Mouse (Mus musculus): Measurements from ENCODE around the gene Dnajc25.
A peak's percentile ranks its signal among the peaks of the same experiment; 100 is the strongest.

The Dnajc25 gene

DNA sequence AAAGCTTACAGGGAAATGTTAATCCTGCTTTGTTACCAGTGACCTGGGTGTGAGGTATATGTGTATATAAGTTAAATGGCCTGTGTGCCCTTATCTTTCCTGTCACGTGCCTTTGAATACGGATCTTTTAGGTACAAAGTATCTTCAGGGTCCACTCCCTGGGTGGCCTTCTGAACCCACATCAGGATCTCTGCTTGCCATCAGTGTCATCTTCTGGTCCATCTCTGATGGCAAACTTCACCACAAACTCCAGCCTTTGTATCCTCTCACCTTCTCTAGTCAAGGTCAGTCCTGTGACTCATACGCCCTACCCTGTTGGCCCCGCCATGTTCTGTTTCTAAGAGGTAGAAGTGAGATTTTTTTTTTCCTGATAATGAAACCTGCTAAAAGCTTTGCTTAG is at the start of gene Dnajc25:
Dnajc25 (plus strand) TSS at position 301 of the 400 bp plus-strand sequence.
- DNase-seq (ENCODE audit: low spot score): no peak

- no peak for DNase-seq (ENCODE audit: low spot score)
These were observed 46.5 kb upstream of the Dnajc25 start for GRCm38 (mm10) chr4:58948391-58948790.

GRCm38 (mm10) chr4:58952630-58953029 is 42.2 kb upstream of the Dnajc25 start:
- DNase-seq (ENCODE audit: low spot score): no peak

- DNase-seq (ENCODE audit: low spot score): no peak
These were observed 33.1 kb upstream of the Dnajc25 start for GRCm38 (mm10) chr4:58961719-58962118.

- no peak for DNase-seq (ENCODE audit: low spot score)
These were observed 31.6 kb upstream of the Dnajc25 start for GRCm38 (mm10) chr4:58963271-58963670.

DNA sequence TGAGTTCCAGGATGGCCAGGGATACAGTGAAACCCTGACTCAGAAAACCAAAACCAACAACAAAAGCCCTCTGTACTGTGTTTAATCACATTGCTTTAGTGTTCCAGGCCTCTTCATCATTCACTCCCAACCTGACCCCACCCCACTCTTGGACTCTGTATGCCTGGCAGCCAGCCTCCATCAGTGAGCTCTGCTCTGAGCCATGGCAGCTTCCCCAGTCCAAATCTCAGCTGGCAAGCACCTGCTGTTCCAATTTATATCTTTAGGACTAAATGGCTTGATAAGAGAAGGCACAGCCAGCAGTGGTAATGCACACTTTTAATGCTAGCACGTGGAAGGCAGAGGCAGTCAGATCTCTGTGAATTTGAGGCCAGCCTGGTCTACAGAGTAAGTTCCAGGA is 29.7 kb upstream of the Dnajc25 start:
- no peak for DNase-seq (ENCODE audit: low spot score)

DNA sequence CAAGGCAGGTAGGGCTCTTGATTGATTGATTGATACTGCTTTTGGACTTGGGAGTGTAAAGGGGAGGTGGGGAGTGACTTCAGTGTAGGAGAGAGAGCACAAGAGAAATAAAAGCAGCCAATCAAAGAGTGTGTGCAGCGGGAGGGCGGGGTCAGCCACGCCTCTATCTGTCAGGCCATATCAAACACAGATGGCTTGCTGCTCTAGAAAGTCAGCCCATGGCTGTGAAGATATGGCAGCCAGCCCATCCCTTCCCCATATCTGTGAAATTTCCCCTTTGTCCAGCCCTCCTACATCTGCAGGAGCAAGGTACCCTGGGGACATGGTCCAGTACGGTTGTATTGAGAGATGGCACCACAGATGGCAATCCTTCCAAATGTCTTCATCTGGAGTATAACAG is 24.2 kb upstream of the Dnajc25 start:
- no peak for DNase-seq (ENCODE audit: low spot score)

GRCm38 (mm10) chr4:58975711-58976110 is 19.2 kb upstream of the Dnajc25 start:
- DNase-seq (ENCODE audit: low spot score): no peak

DNA sequence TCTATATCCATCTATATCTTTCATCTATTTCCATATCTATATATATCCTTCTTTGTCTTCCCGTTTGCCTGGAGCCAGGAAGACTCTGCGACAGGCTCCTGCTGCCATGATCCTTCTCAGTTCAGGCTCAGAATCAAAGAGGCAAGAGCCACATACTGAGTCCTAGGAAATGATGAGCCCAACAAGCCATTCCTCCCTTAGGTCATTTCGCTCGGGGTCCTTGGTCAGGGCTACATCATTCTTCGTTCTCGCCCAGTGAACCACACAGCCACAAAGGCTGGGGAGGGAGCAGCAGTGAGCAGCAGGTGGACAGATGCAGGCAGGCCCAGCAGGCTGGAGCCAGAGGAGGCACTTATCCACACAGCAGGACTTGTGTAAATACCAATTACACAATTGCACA is 13.4 kb upstream of the Dnajc25 start:
- DNase-seq (ENCODE audit: low spot score): no peak

GRCm38 (mm10) chr4:58982806-58983205 is 12.1 kb upstream of the Dnajc25 start:
- no peak for DNase-seq (ENCODE audit: low spot score)

DNA sequence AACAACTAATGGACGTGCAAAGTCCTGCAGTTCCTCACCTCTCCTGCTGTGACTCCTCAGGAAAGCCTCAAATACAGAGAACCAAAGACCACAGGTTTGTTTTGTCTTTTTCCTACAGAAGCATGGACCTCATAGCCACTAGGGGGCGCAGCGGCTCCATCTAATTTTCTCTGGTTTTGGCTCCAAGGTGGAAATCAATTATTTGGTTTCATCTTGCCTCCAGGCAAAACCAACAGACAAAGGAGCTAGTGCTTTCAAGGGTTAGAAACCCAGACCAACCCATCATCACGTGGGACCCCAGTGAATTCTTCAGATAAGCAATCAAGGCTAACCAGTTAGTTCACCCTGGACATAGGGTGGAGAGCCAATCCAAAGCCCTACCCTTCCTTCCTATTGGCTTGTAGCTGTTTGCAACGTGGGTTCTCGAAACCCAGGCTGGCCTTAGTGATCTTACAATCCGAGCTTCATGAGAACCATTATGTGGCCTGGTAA is 9.7 kb upstream of the Dnajc25 start:
- peak; percentile 85 for DNase-seq (ENCODE audit: low spot score)

DNA sequence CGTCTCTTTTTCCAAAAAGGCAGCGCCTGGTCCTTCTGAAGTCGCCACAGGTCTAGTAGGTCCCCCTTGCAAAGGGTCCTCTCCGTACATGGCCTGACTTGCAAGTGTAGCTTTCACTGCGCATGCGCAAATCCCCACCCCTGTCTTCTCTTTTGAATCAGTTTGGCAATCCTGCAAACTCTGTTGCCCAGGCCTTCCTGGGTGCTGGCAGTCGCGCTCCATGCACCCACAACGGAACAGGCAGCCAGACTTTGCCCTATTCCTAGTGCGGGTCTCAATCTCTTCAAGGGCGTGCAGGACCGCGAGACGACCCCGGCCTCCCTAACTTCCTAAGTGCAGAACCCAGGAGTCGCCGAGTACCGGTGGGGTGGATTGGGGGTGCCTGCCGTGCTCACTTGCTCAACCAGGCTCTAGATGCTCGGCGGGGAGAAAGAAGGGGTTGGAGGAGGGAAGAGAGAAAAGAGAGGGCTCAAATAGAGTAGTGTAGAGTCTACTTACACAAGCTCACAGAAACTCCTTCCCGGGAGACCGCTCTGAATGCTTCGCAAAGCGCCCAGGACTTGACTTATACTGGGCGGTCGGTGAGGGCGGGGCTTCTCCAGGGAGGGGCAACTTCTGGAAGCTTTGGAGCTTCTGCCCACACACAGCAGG is 8.2 kb upstream of the Dnajc25 start, which contains the start of gene Ptgr1:
Ptgr1 (minus strand) TSS at position 580 of the 651 bp plus-strand sequence.
- DNase-seq (ENCODE audit: low spot score): peak; percentile 74

- DNase-seq (ENCODE audit: low spot score): no peak
These were observed 5.5 kb upstream of the Dnajc25 start for GRCm38 (mm10) chr4:58989303-58989898.

GRCm38 (mm10) chr4:58990609-58991434 is 4.0 kb upstream of the Dnajc25 start:
- no peak for DNase-seq (ENCODE audit: low spot score)

- no peak for DNase-seq (ENCODE audit: low spot score)
These were observed 2.7 kb upstream of the Dnajc25 start for GRCm38 (mm10) chr4:58992195-58992594.

DNA sequence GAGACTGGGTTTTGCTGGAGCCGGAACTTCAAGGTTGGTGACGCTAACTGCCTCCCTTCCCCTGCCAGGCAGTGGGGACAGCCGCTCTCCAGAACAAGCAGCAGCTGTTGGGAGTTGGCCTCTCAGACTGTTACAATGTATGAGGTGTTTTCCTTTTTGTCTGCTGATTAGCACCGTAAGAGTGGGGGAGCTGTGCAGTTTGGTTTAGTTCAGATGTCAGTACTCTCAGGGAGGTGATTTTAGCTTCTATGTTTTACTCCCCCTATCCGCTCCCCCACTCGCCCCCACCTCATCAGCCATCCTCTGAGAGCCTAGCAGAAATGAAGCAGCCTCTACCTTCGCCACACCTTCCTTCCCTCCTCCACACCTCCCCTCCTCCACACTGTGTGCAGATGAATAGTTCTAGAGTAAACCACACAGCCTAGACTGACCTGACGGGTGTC is 410 bp downstream of the Dnajc25 start:
- no peak for DNase-seq (ENCODE audit: low spot score)

- no peak for DNase-seq (ENCODE audit: low spot score)
These were observed 2.2 kb downstream of the Dnajc25 start for GRCm38 (mm10) chr4:58997081-58997480.

DNA sequence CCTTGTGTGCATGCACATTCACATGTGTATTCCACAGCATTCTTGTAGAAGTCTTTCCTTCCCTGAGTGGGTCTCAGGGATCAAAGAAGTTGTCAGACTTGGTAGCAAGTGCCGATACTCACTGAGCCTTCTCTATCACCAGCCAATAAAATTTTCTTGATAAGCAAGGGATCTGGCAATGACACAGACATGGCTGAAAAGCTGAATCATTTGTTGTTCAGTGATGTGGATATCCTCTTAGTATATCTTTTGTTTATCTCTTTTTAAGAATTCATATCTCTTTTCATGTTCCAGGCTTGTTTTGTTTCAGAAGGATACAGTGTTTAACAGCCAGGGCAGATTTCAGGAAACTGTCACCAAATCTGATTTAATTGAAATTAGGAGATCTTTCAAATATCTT is 3.8 kb downstream of the Dnajc25 start:
- no peak for DNase-seq (ENCODE audit: low spot score)

DNA sequence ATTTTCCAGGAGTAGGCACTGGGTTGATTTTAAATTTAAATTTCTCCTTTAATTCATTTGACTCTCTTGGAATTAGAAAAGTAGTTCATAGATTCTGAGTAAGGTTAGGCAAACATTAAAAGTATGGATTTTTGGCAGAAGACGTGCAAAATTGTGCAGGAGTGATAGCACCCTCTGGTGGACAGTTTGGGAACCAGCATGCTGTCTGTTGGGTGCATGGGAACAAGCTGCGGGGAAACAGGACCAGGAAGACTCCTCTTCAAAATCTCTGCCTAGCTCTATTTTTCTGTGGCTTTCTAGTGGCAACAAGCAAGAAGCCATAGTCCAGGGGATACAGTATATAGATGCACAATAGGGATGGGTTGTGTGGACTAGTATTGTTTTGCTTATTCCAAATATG is 4.8 kb downstream of the Dnajc25 start:
- DNase-seq (ENCODE audit: low spot score): peak; percentile 64

- peak; percentile 72 for DNase-seq (ENCODE audit: low spot score)
These were observed 5.8 kb downstream of the Dnajc25 start for GRCm38 (mm10) chr4:59000614-59001013.

DNA sequence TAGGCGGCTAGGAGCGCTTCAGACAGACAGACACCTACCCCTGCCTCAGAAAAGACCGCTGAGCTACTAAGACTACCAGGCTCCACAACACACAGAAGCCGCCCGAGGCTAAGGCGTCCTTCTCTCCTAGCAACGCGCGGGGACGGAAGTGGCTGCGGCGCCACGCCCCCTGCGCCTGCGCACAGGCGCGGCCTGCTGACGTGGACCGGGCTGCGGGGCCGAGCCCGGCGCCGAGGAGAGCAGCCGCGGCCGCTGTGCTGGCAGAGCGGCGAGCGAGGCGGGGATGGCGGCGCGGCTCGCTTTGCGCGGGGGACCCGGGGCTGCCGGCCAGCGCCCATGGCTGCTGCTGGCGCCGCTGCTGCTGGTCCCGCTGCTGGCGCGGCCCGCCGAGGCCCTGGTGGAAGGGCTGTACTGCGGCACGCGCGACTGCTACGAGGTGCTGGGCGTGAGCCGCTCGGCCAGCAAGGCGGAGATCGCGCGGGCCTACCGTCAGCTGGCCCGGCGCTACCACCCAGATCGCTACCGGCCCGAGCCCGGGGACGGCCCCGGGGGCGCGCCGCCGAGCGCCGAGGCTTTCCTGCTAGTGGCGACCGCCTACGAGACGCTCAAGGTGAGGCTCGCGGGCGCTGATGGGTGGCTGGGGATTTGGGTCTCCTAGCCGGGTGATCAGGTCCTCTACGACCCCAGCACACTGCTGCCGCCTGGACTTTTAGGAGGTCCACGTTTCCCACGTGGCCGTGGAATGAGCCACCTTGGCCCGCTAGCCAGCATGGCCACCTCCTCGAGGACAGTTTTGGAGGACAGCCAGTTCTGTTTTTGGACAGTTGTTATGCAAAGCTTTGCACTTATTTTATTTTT is 8.3 kb downstream of the Dnajc25 start, which contains the start of gene Gm20503:
Gm20503 (plus strand) TSS at position 263 of the 858 bp plus-strand sequence.
- DNase-seq (ENCODE audit: low spot score): peak; percentile 93

- DNase-seq (ENCODE audit: low spot score): no peak
These were observed 8.9 kb downstream of the Dnajc25 start for GRCm38 (mm10) chr4:59003806-59004200.

Data from T-cell, adult 2 months (primary cell).